Mouse (Mus musculus) embryonic facial prominence, embryonic 13.5 days (tissue): ENCODE results near the gene Popdc2. TPM values are rescaled to one million over a fixed set of nuclear protein-coding genes. Genes with fewer than 3 reads are reported as not detected.

Experiments used
- ATAC-seq: fragments of 200-750 bp; cut with Nextera tagmentation; 2 replicates; pipeline ENCODE4 v1.8.0; 2017; ENCODE audit warnings: low read depth; ENCODE audit not compliant: insufficient number of reproducible peaks, insufficient read depth, low FRiP score, low TSS enrichment
- H3K27ac ChIP-seq: fragments of 300-500 bp; sonication (generic); 2 replicates; pipeline ENCODE4 v1.5.1; 2015; ENCODE audit warnings: moderate library complexity, mild to moderate bottlenecking, inconsistent platforms
- H3K27me3 ChIP-seq: fragments of 300-500 bp; sonication (generic); 2 replicates; pipeline ENCODE4 v1.6.1; 2015; ENCODE audit warnings: mild to moderate bottlenecking, inconsistent platforms
- H3K36me3 ChIP-seq: fragments of 300-500 bp; sonication (generic); 2 replicates; pipeline ENCODE4 v1.6.1; 2015; ENCODE audit warnings: mild to moderate bottlenecking, inconsistent platforms
- H3K4me1 ChIP-seq: fragments of 300-500 bp; sonication (generic); 2 replicates; pipeline ENCODE4 v1.6.1; 2015; ENCODE audit warnings: inconsistent platforms
- H3K4me2 ChIP-seq: fragments of 300-500 bp; sonication (generic); 2 replicates; pipeline ENCODE4 v1.6.1; 2015; ENCODE audit warnings: moderate library complexity, mild to moderate bottlenecking, inconsistent platforms
- H3K4me3 ChIP-seq: fragments of 300-500 bp; sonication (generic); 2 replicates; pipeline ENCODE4 v1.5.1; 2015; ENCODE audit warnings: mild to moderate bottlenecking, inconsistent platforms
- H3K9ac ChIP-seq: fragments of 300-500 bp; sonication (generic); 2 replicates; pipeline ENCODE4 v1.6.1; 2015; ENCODE audit warnings: mild to moderate bottlenecking, inconsistent platforms
- H3K9me3 ChIP-seq: fragments of 300-500 bp; sonication (generic); 2 replicates; pipeline ENCODE4 v1.6.1; 2016; ENCODE audit warnings: inconsistent platforms
- WGBS: fragments of 180-500 bp; shearing (Covaris S2); methylation state at CpG from one replicate; pipeline ENCODE4 v1.1.7; 2015; ENCODE audit warnings: mixed read lengths; 5-methylcytosine and 5-hydroxymethylcytosine counted together
- polyA plus RNA-seq: library from polyadenylated mRNA; unstranded; fragments of >200 nt; fragmentation: Nextera tagmentation; extraction: Ambion mirVana; gene quantifications from 2 replicates; pipeline ENCODE4 v1.2.1, GENCODE M21; 2015

Gene Popdc2
- polyA plus RNA-seq, 1 experiment from 2014 or later, result 1.6 TPM

DNA sequence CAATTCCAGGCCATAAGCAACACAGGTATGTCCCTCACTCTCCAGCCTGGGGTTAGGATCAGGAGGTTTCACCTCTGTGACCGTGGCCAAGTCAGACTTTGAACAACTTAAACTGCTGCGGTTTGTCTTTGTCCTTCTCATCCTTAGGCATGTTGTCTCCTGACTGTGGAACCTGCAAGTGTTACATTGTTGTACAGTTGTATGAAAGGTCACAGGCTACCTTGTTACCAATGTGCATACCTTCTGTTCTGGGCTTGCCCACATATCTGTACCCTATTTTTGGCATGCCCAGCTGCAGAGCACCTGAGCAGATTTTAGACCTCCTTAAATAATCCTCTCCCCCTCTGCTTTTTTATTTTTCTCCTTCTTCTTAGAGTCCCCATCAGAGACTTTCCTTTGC, 2.8 kb upstream of the Popdc2 start:
- Histone ChIP-seq H3K27me3 (no peaks in the 10 kb centered on the region), H3K9ac (no peak overlapping the region), H3K4me2 (no peak overlapping the region), H3K36me3 (0 out of 2 replicates have a peak, but pooled peaks cover 3% of the 10 kb centered on the region), H3K9me3 (no peaks in the 10 kb centered on the region), H3K4me3 (no peak overlapping the region), H3K4me1 (peaks cover 13% of the 10 kb centered on the region), H3K27ac (no peak overlapping the region)
- 82% methylated on average over 2 of the region's 2 CpGs for WGBS
- ATAC-seq, result no peak

DNA sequence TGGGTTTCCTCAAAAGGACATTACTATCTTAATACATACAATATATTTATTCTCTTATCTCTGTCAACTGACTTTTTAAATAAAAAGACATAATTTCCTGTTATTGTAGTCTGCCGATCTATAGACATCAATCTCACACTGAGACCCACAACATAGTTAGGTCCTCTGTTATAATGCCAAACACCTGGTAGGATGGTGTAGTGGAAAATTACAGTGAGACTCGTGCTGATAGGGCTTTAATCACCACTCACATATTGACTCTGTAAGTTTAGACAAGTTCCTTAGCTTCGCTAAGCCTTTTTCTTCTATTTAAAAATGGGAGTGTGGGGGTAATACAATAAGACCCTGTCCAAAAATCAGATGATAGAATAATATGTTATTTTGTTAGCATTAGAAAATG, 2.2 kb upstream of the Popdc2 start:
- Histone ChIP-seq H3K27ac (no peak overlapping the region), H3K4me2 (no peak overlapping the region), H3K9me3 (no peaks in the 10 kb centered on the region), H3K4me1 (peaks cover 13% of the 10 kb centered on the region), H3K9ac (no peak overlapping the region), H3K4me3 (no peak overlapping the region), H3K27me3 (no peaks in the 10 kb centered on the region), H3K36me3 (0 out of 2 replicates have a peak, but pooled peaks cover 3% of the 10 kb centered on the region)
- ATAC-seq, result no peak
- 65% methylated on average over 3 of the region's 3 CpGs for WGBS

GRCm38 (mm10) chr16:38360317-38360716, 1.7 kb upstream of the Popdc2 start:
- 0 out of 2 replicates have a peak, but pooled peaks cover 3% of the 10 kb centered on the region for H3K36me3 ChIP-seq
- no peak for ATAC-seq
- H3K4me2 ChIP-seq, result no peak overlapping the region
- peaks cover 13% of the 10 kb centered on the region for H3K4me1 ChIP-seq
- no peak overlapping the region for H3K4me3 ChIP-seq
- no peaks in the 10 kb centered on the region for H3K9me3 ChIP-seq
- no peaks in the 10 kb centered on the region for H3K27me3 ChIP-seq
- 20% methylated on average over 2 of the region's 2 CpGs for WGBS
- H3K9ac ChIP-seq, result no peak overlapping the region
- H3K27ac ChIP-seq, result no peak overlapping the region

DNA sequence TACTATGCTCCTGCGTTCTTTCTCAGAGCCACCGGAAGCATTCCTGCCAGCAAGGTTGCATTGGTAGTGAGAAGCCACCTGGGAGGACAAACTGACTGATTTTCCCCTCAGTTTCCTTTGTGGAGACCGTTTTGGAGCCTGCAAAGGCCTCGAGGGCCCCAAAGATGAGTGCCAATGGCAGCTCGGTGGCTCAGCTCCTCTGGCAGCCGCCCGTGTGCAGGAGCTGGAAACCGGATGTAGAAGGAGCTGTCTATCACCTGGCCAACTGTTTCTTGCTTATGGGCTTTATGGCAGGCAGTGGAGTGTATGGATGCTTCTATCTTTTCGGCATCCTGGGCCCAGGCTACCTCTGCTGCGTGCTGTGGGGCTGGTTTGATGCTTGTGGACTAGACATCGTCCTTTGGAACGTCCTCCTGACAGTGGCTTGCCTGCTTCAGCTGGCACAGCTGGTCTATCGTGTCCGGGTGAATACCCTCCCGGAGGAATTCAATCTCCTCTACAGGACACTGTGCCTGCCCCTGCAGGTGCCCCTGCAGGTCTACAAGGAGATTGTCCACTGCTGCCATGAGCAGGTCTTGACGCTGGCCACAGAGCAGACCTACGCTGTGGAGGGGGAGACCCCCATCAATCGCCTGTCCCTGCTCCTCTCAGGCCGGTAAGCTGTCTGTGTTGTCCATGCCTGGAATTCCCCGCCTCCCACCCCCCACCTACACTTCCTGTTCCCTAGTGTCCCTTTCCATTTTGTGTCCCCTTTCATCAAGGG, 665 bp downstream of the Popdc2 start:
- H3K27ac ChIP-seq, result no peak overlapping the region
- no peak for ATAC-seq

GRCm38 (mm10) chr16:38363256-38363595, 1.2 kb downstream of the Popdc2 start:
- WGBS, result 90% methylated on average over 3 of the region's 3 CpGs
- Histone ChIP-seq H3K9ac (no peak overlapping the region), H3K36me3 (no peaks in the 10 kb centered on the region), H3K27ac (no peak overlapping the region), H3K4me2 (no peak overlapping the region), H3K9me3 (no peaks in the 10 kb centered on the region), H3K4me1 (peaks cover 13% of the 10 kb centered on the region), H3K4me3 (no peak overlapping the region), H3K27me3 (no peaks in the 10 kb centered on the region)
- no peak for ATAC-seq

More for the DNA sequence above, 665 bp downstream of the Popdc2 start:
- Histone ChIP-seq H3K9me3 (no peaks in the 10 kb centered on the region), H3K4me1 (peaks cover 13% of the 10 kb centered on the region), H3K27me3 (no peaks in the 10 kb centered on the region), H3K4me2 (no peak overlapping the region), H3K36me3 (no peaks in the 10 kb centered on the region), H3K9ac (no peak overlapping the region), H3K4me3 (no peak overlapping the region)
- 82% methylated on average over 20 of the region's 20 CpGs for WGBS

DNA sequence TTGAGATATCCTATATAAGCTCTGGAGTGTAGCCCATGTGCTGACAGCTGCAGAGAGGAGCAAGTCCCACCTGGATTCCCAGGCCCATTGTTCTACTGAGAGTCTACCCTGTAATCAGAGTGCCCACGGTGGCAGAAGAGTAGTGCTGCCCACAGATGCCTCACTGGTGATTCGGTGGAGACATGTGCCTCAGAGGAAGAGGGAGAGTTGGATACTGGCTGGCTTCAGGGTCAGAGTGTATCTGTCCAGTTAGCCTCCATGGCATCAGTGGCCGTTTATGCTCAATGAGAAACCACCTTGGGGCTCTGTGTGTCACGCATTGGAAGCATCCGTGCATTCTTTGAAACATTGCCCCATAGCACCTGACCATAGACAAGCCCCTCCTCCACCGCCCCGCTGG, 1.6 kb downstream of the Popdc2 start:
- no peak for ATAC-seq
- Histone ChIP-seq H3K36me3 (no peaks in the 10 kb centered on the region), H3K4me2 (no peak overlapping the region), H3K9ac (no peak overlapping the region), H3K9me3 (no peaks in the 10 kb centered on the region), H3K27me3 (no peaks in the 10 kb centered on the region), H3K27ac (no peak overlapping the region), H3K4me1 (peaks cover 13% of the 10 kb centered on the region), H3K4me3 (no peak overlapping the region)
- 81% methylated on average over 7 of the region's 7 CpGs for WGBS

GRCm38 (mm10) chr16:38365390-38365789, 3.4 kb downstream of the Popdc2 start:
- Histone ChIP-seq H3K4me2 (no peak overlapping the region), H3K36me3 (no peaks in the 10 kb centered on the region), H3K9me3 (no peaks in the 10 kb centered on the region), H3K27me3 (no peaks in the 10 kb centered on the region), H3K9ac (no peak overlapping the region), H3K4me3 (no peak overlapping the region), H3K27ac (no peak overlapping the region), H3K4me1 (peaks cover 11% of the 10 kb centered on the region)
- WGBS, result 87% methylated on average over 10 of the region's 10 CpGs
- no peak for ATAC-seq

GRCm38 (mm10) chr16:38366231-38366630, 4.2 kb downstream of the Popdc2 start:
- no peak overlapping the region for H3K9ac ChIP-seq
- H3K27ac ChIP-seq, result no peak overlapping the region
- no peaks in the 10 kb centered on the region for H3K27me3 ChIP-seq
- H3K4me2 ChIP-seq, result no peak overlapping the region
- no peaks in the 10 kb centered on the region for H3K9me3 ChIP-seq
- H3K4me3 ChIP-seq, result no peak overlapping the region
- H3K36me3 ChIP-seq, result no peaks in the 10 kb centered on the region
- no peak for ATAC-seq
- H3K4me1 ChIP-seq, result peaks cover 9% of the 10 kb centered on the region
- 83% methylated on average over 4 of the region's 4 CpGs for WGBS

- Histone ChIP-seq H3K9ac (no peak overlapping the region), H3K4me1 (no peaks in the 10 kb centered on the region), H3K27me3 (no peaks in the 10 kb centered on the region), H3K9me3 (no peaks in the 10 kb centered on the region), H3K4me3 (no peak overlapping the region), H3K36me3 (no peaks in the 10 kb centered on the region), H3K27ac (no peak overlapping the region), H3K4me2 (no peak overlapping the region)
- no peak for ATAC-seq
- 64% methylated on average over 10 of the region's 10 CpGs for WGBS
Measured at GRCm38 (mm10) chr16:38368336-38368735, 6.3 kb downstream of the Popdc2 start.

- no peak overlapping the region for H3K4me2 ChIP-seq
- H3K27me3 ChIP-seq, result no peaks in the 10 kb centered on the region
- H3K4me1 ChIP-seq, result no peaks in the 10 kb centered on the region
- WGBS, result 80% methylated on average over 7 of the region's 7 CpGs
- no peak overlapping the region for H3K27ac ChIP-seq
- H3K9ac ChIP-seq, result no peak overlapping the region
- ATAC-seq, result no peak
- H3K9me3 ChIP-seq, result no peaks in the 10 kb centered on the region
- H3K36me3 ChIP-seq, result no peaks in the 10 kb centered on the region
- H3K4me3 ChIP-seq, result no peak overlapping the region
Measured at GRCm38 (mm10) chr16:38369000-38369399, 7.0 kb downstream of the Popdc2 start.

DNA sequence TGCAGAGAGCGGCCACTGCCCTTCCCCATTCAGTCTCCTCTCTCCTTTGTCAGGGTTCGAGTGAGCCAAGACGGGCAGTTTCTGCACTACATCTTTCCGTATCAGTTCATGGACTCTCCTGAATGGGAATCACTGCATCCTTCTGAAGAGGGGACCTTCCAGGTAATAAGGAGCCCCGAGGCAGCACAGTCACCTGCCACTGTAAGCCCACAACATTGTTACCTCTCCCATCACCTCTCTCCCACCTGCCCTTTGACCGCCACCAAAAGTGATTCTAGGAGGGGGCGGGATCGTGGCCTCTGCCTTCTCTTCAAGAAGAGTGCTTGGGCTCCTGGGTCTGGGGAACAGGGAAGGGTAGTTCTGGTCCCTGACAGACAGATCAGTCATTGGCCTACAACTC, 7.4 kb downstream of the Popdc2 start:
- WGBS, result 88% methylated on average over 8 of the region's 8 CpGs
- Histone ChIP-seq H3K4me1 (no peaks in the 10 kb centered on the region), H3K27me3 (no peaks in the 10 kb centered on the region), H3K9me3 (no peaks in the 10 kb centered on the region), H3K27ac (no peak overlapping the region), H3K9ac (no peak overlapping the region), H3K36me3 (no peaks in the 10 kb centered on the region), H3K4me2 (no peak overlapping the region), H3K4me3 (no peak overlapping the region)
- no peak for ATAC-seq

- no peak for ATAC-seq
- WGBS, result 75% methylated on average over 4 of the region's 4 CpGs
Measured at GRCm38 (mm10) chr16:38369992-38370484, 8.0 kb downstream of the Popdc2 start.

More at GRCm38 (mm10) chr16:38369992-38370484, 8.0 kb downstream of the Popdc2 start:
- no peak overlapping the region for H3K4me2 ChIP-seq
- H3K9me3 ChIP-seq, result no peaks in the 10 kb centered on the region
- H3K27me3 ChIP-seq, result no peaks in the 10 kb centered on the region
- no peaks in the 10 kb centered on the region for H3K4me1 ChIP-seq
- no peak overlapping the region for H3K9ac ChIP-seq
- H3K36me3 ChIP-seq, result no peaks in the 10 kb centered on the region
- no peak overlapping the region for H3K4me3 ChIP-seq
- H3K27ac ChIP-seq, result no peak overlapping the region
